Mouse (Mus musculus): Measurements from ENCODE around the gene Gzmm. TPM values are rescaled to one million over a fixed set of nuclear protein-coding genes. Genes with fewer than 3 reads are reported as not detected.
A peak's percentile ranks its signal among the peaks of the same experiment; 100 is the strongest.
"Not testable (repeated sequence)": the region's sequence is repeated elsewhere in the genome, so short reads cannot be mapped to it uniquely, and the experiment has no call there.

The Gzmm gene
- polyA plus RNA-seq, 1 experiment from 2014 or later = 0.62 TPM

DNA sequence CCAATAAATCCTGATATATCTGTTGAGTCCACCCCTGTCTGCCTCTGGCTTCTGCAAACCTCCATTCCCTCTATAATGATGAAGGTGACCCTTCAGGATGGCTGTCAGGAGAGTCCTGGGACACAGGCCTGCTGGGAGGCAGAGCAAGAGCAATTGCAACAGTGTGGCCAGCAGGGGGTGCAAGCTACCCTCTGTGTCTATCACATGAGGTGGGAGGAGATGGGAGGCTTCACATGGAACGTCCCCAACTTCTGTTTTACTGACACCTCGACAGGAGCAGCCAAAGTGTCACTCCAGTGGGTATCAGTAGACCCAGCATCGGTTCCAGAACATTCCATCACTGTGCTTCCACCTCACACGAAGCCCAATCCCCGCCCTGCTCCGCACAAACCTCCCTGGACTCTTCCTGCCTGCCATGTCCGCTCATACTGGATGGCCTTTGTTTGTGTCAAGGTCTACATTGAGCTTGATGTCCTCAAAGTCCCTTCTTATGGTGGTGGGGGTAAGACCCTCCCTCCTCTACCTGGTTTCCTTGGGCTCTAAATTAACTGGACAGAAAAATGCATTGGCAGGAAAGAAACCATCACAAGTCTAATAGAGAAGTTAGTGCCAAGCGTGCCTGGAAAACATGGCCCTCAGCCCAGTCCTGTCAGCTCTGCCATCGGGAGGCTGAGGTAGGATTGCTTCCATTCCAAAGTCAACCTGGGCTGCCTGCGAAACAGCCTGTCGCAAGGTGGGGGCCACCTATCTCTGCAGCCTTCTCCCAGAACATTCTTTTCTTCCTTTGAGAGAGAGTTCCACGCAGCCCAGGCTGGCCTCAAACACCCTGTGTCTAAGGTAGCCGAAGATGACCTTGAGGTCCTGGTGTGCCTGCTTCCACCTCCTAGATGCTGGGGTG is 6.7 kb downstream of the Gzmm start:
- Histone ChIP-seq H3K9me3 (ENCODE audit: control insufficient read depth, low read length) (0 out of 2 replicates have a peak, but pooled peaks cover 4% of the 10 kb centered on the region), H3K9ac (ENCODE audit: low read length) (peak overlapping the region; percentile 42; the same call in 1 of the 2 replicates)

GRCm38 (mm10) chr10:79696129-79696651 is 7.4 kb downstream of the Gzmm start:
- Histone ChIP-seq H3K4me3 (ENCODE audit: low read length) (no peak overlapping the region), H3K27ac (ENCODE audit: low read length) (peak overlapping the region; percentile 96), H3K4me2 (ENCODE audit: low read depth, low read length) (peak overlapping the region; percentile 18), H3K27me3 (ENCODE audit: control insufficient read depth, insufficient read depth, low read depth, low read length) (no peaks in the 10 kb centered on the region), H3K4me1 (replicated peaks; ENCODE audit: control insufficient read depth, insufficient read depth, low read length) (peaks cover 25% of the 10 kb centered on the region), H3K9me3 (ENCODE audit: control insufficient read depth, low read length) (0 out of 2 replicates have a peak, but pooled peaks cover 4% of the 10 kb centered on the region), H3K36me3 (ENCODE audit: control insufficient read depth, insufficient read depth, low read length) (no peaks in the 10 kb centered on the region), H3K9ac (ENCODE audit: low read length) (peak overlapping the region; percentile 42; the same call in 1 of the 2 replicates)
- ATAC-seq (ENCODE audit: low read depth) = peak; percentile 55
- WGBS = 40% methylated on average over 9 of the region's 9 CpGs

More for the DNA sequence above, 6.7 kb downstream of the Gzmm start:
- Histone ChIP-seq H3K4me2 (ENCODE audit: low read depth, low read length) (peak overlapping the region; percentile 18), H3K36me3 (ENCODE audit: control insufficient read depth, insufficient read depth, low read length) (no peaks in the 10 kb centered on the region), H3K4me3 (ENCODE audit: low read length) (no peak overlapping the region), H3K27ac (ENCODE audit: low read length) (peak overlapping the region; percentile 96), H3K4me1 (replicated peaks; ENCODE audit: control insufficient read depth, insufficient read depth, low read length) (peaks cover 25% of the 10 kb centered on the region), H3K27me3 (ENCODE audit: control insufficient read depth, insufficient read depth, low read depth, low read length) (no peaks in the 10 kb centered on the region)
- peak; percentile 44 for ATAC-seq (ENCODE audit: low read depth)
- WGBS = 52% methylated on average over 13 of the region's 13 CpGs

- Histone ChIP-seq H3K27ac (ENCODE audit: low read length) (peak overlapping the region; percentile 96), H3K4me1 (replicated peaks; ENCODE audit: control insufficient read depth, insufficient read depth, low read length) (peaks cover 27% of the 10 kb centered on the region), H3K36me3 (ENCODE audit: control insufficient read depth, insufficient read depth, low read length) (no peaks in the 10 kb centered on the region), H3K27me3 (ENCODE audit: control insufficient read depth, insufficient read depth, low read depth, low read length) (no peaks in the 10 kb centered on the region), H3K4me3 (ENCODE audit: low read length) (no peak overlapping the region), H3K9me3 (ENCODE audit: control insufficient read depth, low read length) (no peaks in the 10 kb centered on the region), H3K4me2 (ENCODE audit: low read depth, low read length) (no peak overlapping the region), H3K9ac (ENCODE audit: low read length) (no peak overlapping the region)
- peak; percentile 41; the same call in 1 of the 2 replicates for ATAC-seq (ENCODE audit: low read depth)
- 50% methylated on average over 6 of the region's 6 CpGs for WGBS
Measured at GRCm38 (mm10) chr10:79697916-79698315, 9.1 kb downstream of the Gzmm start.

- H3K4me2 ChIP-seq (ENCODE audit: low read depth, low read length) = no peak overlapping the region
- no peak overlapping the region for H3K4me3 ChIP-seq (ENCODE audit: low read length)
- peaks cover 27% of the 10 kb centered on the region for H3K4me1 ChIP-seq (replicated peaks; ENCODE audit: control insufficient read depth, insufficient read depth, low read length)
- H3K9me3 ChIP-seq (ENCODE audit: control insufficient read depth, low read length) = no peaks in the 10 kb centered on the region
- 88% methylated on average over 6 of the region's 6 CpGs for WGBS
- no peaks in the 10 kb centered on the region for H3K36me3 ChIP-seq (ENCODE audit: control insufficient read depth, insufficient read depth, low read length)
- H3K27ac ChIP-seq (ENCODE audit: low read length) = no peak overlapping the region; the same call in 1 of the 2 replicates
- H3K9ac ChIP-seq (ENCODE audit: low read length) = no peak overlapping the region
- no peaks in the 10 kb centered on the region for H3K27me3 ChIP-seq (ENCODE audit: control insufficient read depth, insufficient read depth, low read depth, low read length)
- ATAC-seq (ENCODE audit: low read depth) = no peak
Measured at GRCm38 (mm10) chr10:79698459-79698858, 9.6 kb downstream of the Gzmm start.

- WGBS = 22% methylated on average over 7 of the region's 7 CpGs
- Histone ChIP-seq H3K9ac (ENCODE audit: low read length) (no peak overlapping the region), H3K4me2 (ENCODE audit: low read depth, low read length) (no peak overlapping the region), H3K4me3 (ENCODE audit: low read length) (no peak overlapping the region), H3K27me3 (ENCODE audit: control insufficient read depth, insufficient read depth, low read depth, low read length) (no peaks in the 10 kb centered on the region), H3K27ac (ENCODE audit: low read length) (peak overlapping the region; percentile 92), H3K9me3 (ENCODE audit: control insufficient read depth, low read length) (no peaks in the 10 kb centered on the region), H3K4me1 (replicated peaks; ENCODE audit: control insufficient read depth, insufficient read depth, low read length) (peaks cover 30% of the 10 kb centered on the region), H3K36me3 (ENCODE audit: control insufficient read depth, insufficient read depth, low read length) (no peaks in the 10 kb centered on the region)
- no peak for ATAC-seq (ENCODE audit: low read depth)
Measured at GRCm38 (mm10) chr10:79700676-79701075, 11.9 kb downstream of the Gzmm start.

DNA sequence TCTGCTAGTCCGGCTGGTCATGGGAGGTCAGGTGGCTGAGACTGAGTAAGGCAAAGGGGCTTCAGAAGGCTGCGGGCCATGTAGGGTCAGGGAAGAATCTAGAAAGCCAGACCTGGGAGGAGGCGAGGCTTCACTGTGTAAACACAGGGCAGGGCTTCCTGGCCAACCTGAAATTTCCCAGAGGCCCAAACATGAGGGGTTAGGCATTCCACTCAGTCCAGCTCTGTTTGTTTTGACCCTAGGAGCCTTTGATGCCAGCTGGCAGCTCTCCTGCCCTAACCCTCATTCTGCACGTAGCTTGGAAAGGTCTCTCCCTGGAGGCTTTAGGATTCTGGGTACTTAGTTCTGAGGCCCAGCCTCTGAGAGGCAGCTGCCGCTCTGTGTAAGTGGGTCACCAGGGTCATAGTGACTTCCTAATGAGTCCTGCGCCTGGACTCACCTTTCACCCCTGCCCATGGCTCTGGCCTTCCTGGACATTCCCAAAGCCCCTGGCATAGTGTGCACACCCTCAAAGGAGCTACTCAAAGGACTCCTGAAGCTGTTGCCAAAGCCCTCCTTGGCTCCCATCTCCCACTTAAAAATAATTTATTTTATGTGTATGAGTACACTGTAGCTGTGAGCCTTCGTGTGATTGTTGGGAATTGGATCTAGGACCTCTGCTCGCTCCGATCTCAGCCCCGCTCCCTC is 12.8 kb downstream of the Gzmm start:
- Histone ChIP-seq H3K4me3 (ENCODE audit: low read length) (no peak overlapping the region), H3K36me3 (ENCODE audit: control insufficient read depth, insufficient read depth, low read length) (no peaks in the 10 kb centered on the region), H3K9ac (ENCODE audit: low read length) (no peak overlapping the region; the same call in 1 of the 2 replicates), H3K9me3 (ENCODE audit: control insufficient read depth, low read length) (no peaks in the 10 kb centered on the region), H3K4me2 (ENCODE audit: low read depth, low read length) (0 out of 2 replicates have a peak overlapping the region, but pooled peaks have one; percentile 6), H3K27me3 (ENCODE audit: control insufficient read depth, insufficient read depth, low read depth, low read length) (no peaks in the 10 kb centered on the region), H3K27ac (ENCODE audit: low read length) (peak overlapping the region; percentile 92), H3K4me1 (replicated peaks; ENCODE audit: control insufficient read depth, insufficient read depth, low read length) (peaks cover 33% of the 10 kb centered on the region)
- peak; percentile 51 for ATAC-seq (ENCODE audit: low read depth)
- WGBS = 22% methylated on average over 10 of the region's 10 CpGs

- peaks cover 32% of the 10 kb centered on the region for H3K4me1 ChIP-seq (replicated peaks; ENCODE audit: control insufficient read depth, insufficient read depth, low read length)
- not testable (repeated sequence) for H3K4me3 ChIP-seq (ENCODE audit: low read length); ATAC-seq (ENCODE audit: low read depth); H3K27ac ChIP-seq (ENCODE audit: low read length); H3K36me3 ChIP-seq (ENCODE audit: control insufficient read depth, insufficient read depth, low read length); H3K27me3 ChIP-seq (ENCODE audit: control insufficient read depth, insufficient read depth, low read depth, low read length); H3K4me2 ChIP-seq (ENCODE audit: low read depth, low read length); H3K9me3 ChIP-seq (ENCODE audit: control insufficient read depth, low read length); H3K9ac ChIP-seq (ENCODE audit: low read length)
- WGBS = 72% methylated on average over 3 of the region's 4 CpGs
Measured at GRCm38 (mm10) chr10:79702970-79703369, 14.2 kb downstream of the Gzmm start.

- Histone ChIP-seq H3K9ac (ENCODE audit: low read length) (peak overlapping the region; percentile 43; the same call in 1 of the 2 replicates), H3K4me1 (replicated peaks; ENCODE audit: control insufficient read depth, insufficient read depth, low read length) (peaks cover 29% of the 10 kb centered on the region), H3K4me3 (ENCODE audit: low read length) (peak overlapping the region; percentile 84), H3K27me3 (ENCODE audit: control insufficient read depth, insufficient read depth, low read depth, low read length) (no peaks in the 10 kb centered on the region), H3K9me3 (ENCODE audit: control insufficient read depth, low read length) (no peaks in the 10 kb centered on the region), H3K27ac (ENCODE audit: low read length) (peak overlapping the region; percentile 59; the same call in 1 of the 2 replicates), H3K4me2 (ENCODE audit: low read depth, low read length) (peak overlapping the region; percentile 50; the same call in 1 of the 2 replicates), H3K36me3 (ENCODE audit: control insufficient read depth, insufficient read depth, low read length) (no peaks in the 10 kb centered on the region)
- 69% methylated on average over 10 of the region's 10 CpGs for WGBS
- no peak for ATAC-seq (ENCODE audit: low read depth)
Measured at GRCm38 (mm10) chr10:79703541-79703940, 14.7 kb downstream of the Gzmm start.
